Comparison of ENCODE assay signal across 8 mouse cellular contexts in genomic region chr11:61619791-61620241, GRCm38 (mm10). TPM values are rescaled to one million over a fixed set of nuclear protein-coding genes. Genes with fewer than 3 reads are reported as not detected.
A peak's percentile ranks its signal among the peaks of the same experiment; 100 is the strongest.
DNase-seq lines count a peak whose midpoint lies in the region; ATAC-seq and TF ChIP-seq lines count a peak whose summit lies in the region.

No protein-coding gene starts in this region.

- H3K4me2 ChIP-seq in heart, embryonic 15.5 days: peak overlapping the region; percentile 86
- peak overlapping the region; percentile 48 for H3K4me2 ChIP-seq in liver, embryonic 15.5 days

- no peaks in the 10 kb centered on the region for H3K79me3 ChIP-seq in C2C12 (ENCODE audit: low read depth)

- 5% methylated on average over 17 of the region's 17 CpGs for WGBS in heart, embryonic 15.5 days
- 3% methylated on average over 17 of the region's 17 CpGs for WGBS in liver, embryonic 15.5 days (ENCODE audit: insufficient replicate concordance)

- H3K27me3 ChIP-seq in C2C12 (ENCODE audit: control insufficient read depth, insufficient read depth, insufficient read length): no peaks in the 10 kb centered on the region
- no peaks in the 10 kb centered on the region for H3K27me3 ChIP-seq in heart, embryonic 15.5 days
- peaks cover 74% of the 10 kb centered on the region for H3K27me3 ChIP-seq in liver, embryonic 15.5 days

- no peaks in the 10 kb centered on the region for H3K9me3 ChIP-seq in heart, embryonic 15.5 days (replicated peaks)
- H3K9me3 ChIP-seq in liver, embryonic 15.5 days (replicated peaks): no peaks in the 10 kb centered on the region

- H3K9ac ChIP-seq in heart, embryonic 15.5 days: peak overlapping the region; percentile 41
- H3K9ac ChIP-seq in liver, embryonic 15.5 days: no peak overlapping the region

- no peak for TF ChIP-seq POLR2A in embryonic fibroblast, embryonic 13.5 days (IDR thresholded peaks at IDR 0.05; ENCODE audit: low read depth, low read length)

- no peak overlapping the region for H3K4me3 ChIP-seq in C2C12 (ENCODE audit: insufficient read depth, poor library complexity, severe bottlenecking)
- H3K4me3 ChIP-seq in embryonic fibroblast, embryonic 13.5 days (ENCODE audit: insufficient read depth, low read length): no peak overlapping the region
- peak overlapping the region; percentile 53 for H3K4me3 ChIP-seq in heart, embryonic 15.5 days
- no peak overlapping the region; the same call in 1 of the 2 replicates for H3K4me3 ChIP-seq in liver, embryonic 15.5 days (replicated peaks)

- H3K79me2 ChIP-seq in C2C12 (ENCODE audit: control insufficient read depth, insufficient read depth): no peaks in the 10 kb centered on the region

- peak; percentile 74 for TF ChIP-seq CTCF in C2C12 (IDR thresholded peaks at IDR 0.05; ENCODE audit: control insufficient read depth, insufficient read depth, insufficient read length)
- 0 out of 2 replicates have a peak, but pooled peaks have one; percentile 29 for TF ChIP-seq CTCF in embryonic fibroblast, embryonic 13.5 days (IDR thresholded peaks at IDR 0.05; ENCODE audit: borderline replicate concordance, insufficient read depth, low read length)

- H3K36me3 ChIP-seq in C2C12 (ENCODE audit: control insufficient read depth, insufficient read depth): no peaks in the 10 kb centered on the region
- no peaks in the 10 kb centered on the region for H3K36me3 ChIP-seq in heart, embryonic 15.5 days
- no peaks in the 10 kb centered on the region for H3K36me3 ChIP-seq in liver, embryonic 15.5 days (replicated peaks)

- peak; percentile 44; the same call in 1 of the 2 replicates for ATAC-seq in heart, embryonic 15.5 days (replicated peaks; ENCODE audit: insufficient number of reproducible peaks, insufficient read depth, low FRiP score, low read depth)
- no peak for ATAC-seq in liver, embryonic 15.5 days (ENCODE audit: insufficient read depth)

- H3K4me1 ChIP-seq in embryonic fibroblast, embryonic 13.5 days (ENCODE audit: control insufficient read depth, insufficient read depth, low read length): peaks cover 9% of the 10 kb centered on the region; the same call in 1 of the 2 replicates
- peaks cover 32% of the 10 kb centered on the region for H3K4me1 ChIP-seq in heart, embryonic 15.5 days (replicated peaks)
- peaks cover 4% of the 10 kb centered on the region; the same call in 1 of the 2 replicates for H3K4me1 ChIP-seq in liver, embryonic 15.5 days (replicated peaks)

- peak; percentile 24 to 25 for DNase-seq in adrenal gland, postnatal 4 days (ENCODE audit: low spot score in 2 of 2)
- DNase-seq in kidney, postnatal 14 days: peak; percentile 88
- peak; percentile 64 for DNase-seq in ovary, postnatal 14 days (ENCODE audit: low spot score)
- no peak for DNase-seq in thymus, postnatal 25 days

- H3K27ac ChIP-seq in embryonic fibroblast, embryonic 13.5 days (ENCODE audit: insufficient read depth, low read length): peak overlapping the region; percentile 60
- H3K27ac ChIP-seq in heart, embryonic 15.5 days: peak overlapping the region; percentile 61
- no peak overlapping the region for H3K27ac ChIP-seq in liver, embryonic 15.5 days (replicated peaks)

- H3ac ChIP-seq in C2C12 (ENCODE audit: control insufficient read depth, insufficient read length, low read depth): peak overlapping the region; percentile 13

TF ChIP-seq in C2C12, 6 proteins besides CTCF, POLR2A, EP300 and RAD21:
- TF ChIP-seq FOSL1 (IDR thresholded peaks at IDR 0.05; ENCODE audit: insufficient read depth, low read length, poor library complexity, severe bottlenecking): no peak
- no peak for TF ChIP-seq CEBPB (IDR thresholded peaks at IDR 0.05; ENCODE audit: low read depth)
- no peak for TF ChIP-seq MYOG (IDR thresholded peaks at IDR 0.05; ENCODE audit: control insufficient read depth, extremely low read depth, insufficient read length)

RNA-seq across cellular contexts. Expression of gene Grap, which starts 33.2 kb away (rescaled TPM):
- 0.14 TPM for polyA plus RNA-seq in C2C12 (2012; fragmentation: generic; extraction: Trizol)
- total RNA-seq in adrenal gland, postnatal 4 days (2021): 10 to 100 TPM in 1 of 2 experiments, 1 to 10 TPM in 1; 9.1 to 10.8 TPM
- 0.30 and 0.32 TPM in 2 replicates for polyA plus RNA-seq in embryonic fibroblast, embryonic 13.5 days (2011; ENCODE audit: insufficient read length, low read depth, missing spikeins)
- 9.3 and 13.5 TPM in 2 replicates for polyA plus RNA-seq in heart, embryonic 15.5 days (2015; fragmentation: Nextera tagmentation; extraction: Ambion mirVana)
- 4.3 and 5.6 TPM in 2 replicates for polyA plus RNA-seq in liver, embryonic 15.5 days (2015; fragmentation: Nextera tagmentation; extraction: Ambion mirVana)

RNA-seq across cellular contexts. Expression of gene Epn2, which starts 40.3 kb away (rescaled TPM):
- 21.1 TPM for polyA plus RNA-seq in C2C12 (2012; fragmentation: generic; extraction: Trizol)
- total RNA-seq in adrenal gland, postnatal 4 days (2021): 10 to 100 TPM; 38.5 to 44.2 TPM
- 34.8 and 35.6 TPM in 2 replicates for polyA plus RNA-seq in embryonic fibroblast, embryonic 13.5 days (2011; ENCODE audit: insufficient read length, low read depth, missing spikeins)
- 20.2 and 20.5 TPM in 2 replicates for polyA plus RNA-seq in heart, embryonic 15.5 days (2015; fragmentation: Nextera tagmentation; extraction: Ambion mirVana)
- polyA plus RNA-seq in liver, embryonic 15.5 days (2015; fragmentation: Nextera tagmentation; extraction: Ambion mirVana): 2.0 TPM in 2 replicates
